Mouse (Mus musculus) thymus, adult 2 months (tissue): Measurements from ENCODE around the gene Ppp4r3a.

Experiments used
- CTCF ChIP-seq: fragments of 200-500 bp; IDR thresholded peaks from 2 replicates; pipeline ENCODE4 v1.5.1; 2012; ENCODE audit warnings: mild to moderate bottlenecking, control low read depth, low read length, moderate library complexity, borderline replicate concordance; ENCODE audit not compliant: control insufficient read depth, poor library complexity, insufficient read depth; ENCODE audit errors: extremely low read depth
- POLR2A ChIP-seq: fragments of 200-500 bp; IDR thresholded peaks from 2 replicates; pipeline ENCODE4 v1.6.1; 2012; ENCODE audit warnings: mild to moderate bottlenecking, low read length, control low read depth, moderate library complexity; ENCODE audit not compliant: control insufficient read depth, poor library complexity, insufficient read depth; ENCODE audit errors: extremely low read depth

DNA sequence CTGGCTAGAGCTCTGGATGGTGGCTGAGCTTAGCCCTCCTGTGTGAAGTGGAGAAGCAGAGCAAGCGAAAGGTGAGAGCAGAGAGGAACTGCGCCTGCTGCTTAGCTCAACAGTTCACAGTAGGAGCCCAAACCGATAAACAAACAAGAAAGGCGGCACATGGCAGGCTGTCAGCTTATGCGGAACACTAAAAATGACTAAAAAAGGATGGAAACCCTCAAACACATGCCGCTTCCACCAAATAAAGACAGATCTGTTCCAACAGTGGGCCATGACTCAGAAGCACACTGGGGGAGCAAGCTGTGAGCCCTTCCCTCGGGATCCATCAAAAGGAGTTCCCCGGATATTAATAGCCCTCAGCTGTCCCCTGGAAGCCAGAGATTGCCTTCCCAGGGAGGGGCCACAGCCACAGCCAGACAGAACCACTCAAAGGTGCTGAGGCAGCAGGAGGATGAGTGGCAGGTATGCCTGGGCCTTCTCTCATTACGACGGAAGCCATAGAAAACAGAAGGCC is 75.5 kb downstream of the Ppp4r3a start:
- TF ChIP-seq CTCF (no peak), POLR2A (0 out of 2 replicates have a peak, but pooled peaks have one; percentile 15)
